Mouse (Mus musculus) spleen, adult 12 weeks (tissue): ENCODE data around the gene Olfr786.

Experiments used
- DNase-seq: peaks from one replicate; pipeline ENCODE4 v3.0.0; 2022; ENCODE audit warnings: low spot score

The Olfr786 gene

GRCm38 (mm10) chr10:129427006-129427405 is at the start of gene Olfr786:
TSS of gene Olfr786 (plus strand) at chr10:129427306.
- DNase-seq: no peak

- no peak for DNase-seq
Measured at GRCm38 (mm10) chr10:129383783-129384182, 43.3 kb upstream of the Olfr786 start, which contains the start of gene Olfr784. TSS of gene Olfr784 (plus strand) at chr10:129384083.

GRCm38 (mm10) chr10:129400892-129401291 is 26.2 kb upstream of the Olfr786 start:
- DNase-seq: no peak

- no peak for DNase-seq
Measured at GRCm38 (mm10) chr10:129405126-129405525, 22.0 kb upstream of the Olfr786 start, which contains the start of gene Olfr785. TSS of gene Olfr785 (plus strand) at chr10:129405426.

GRCm38 (mm10) chr10:129461562-129461961 is 34.5 kb downstream of the Olfr786 start, which contains the start of gene Olfr787:
TSS of gene Olfr787 (plus strand) at chr10:129461862.
- DNase-seq: no peak

- no peak for DNase-seq
Measured at GRCm38 (mm10) chr10:129470698-129471097, 43.6 kb downstream of the Olfr786 start, which contains the start of gene Olfr788. TSS of gene Olfr788 (plus strand) at chr10:129470998.

- DNase-seq: no peak
Measured at GRCm38 (mm10) chr10:129473256-129473655, 46.1 kb downstream of the Olfr786 start.

GRCm38 (mm10) chr10:129473723-129474122 is 46.6 kb downstream of the Olfr786 start:
- DNase-seq: no peak

- DNase-seq: no peak
Measured at GRCm38 (mm10) chr10:129484452-129484851, 57.3 kb downstream of the Olfr786 start, which contains the start of gene Olfr789. TSS of gene Olfr789 (plus strand) at chr10:129484752.
